Comparison of ENCODE assay signal across 8 mouse cellular contexts in genomic region chr4:137724212-137724611, GRCm38 (mm10). TPM values are rescaled to one million over a fixed set of nuclear protein-coding genes. Genes with fewer than 3 reads are reported as not detected.
DNase-seq lines count a peak whose midpoint lies in the region; TF ChIP-seq lines count a peak whose summit lies in the region.

No protein-coding gene starts in this region.

- peak overlapping the region; percentile 15 for H3K9ac ChIP-seq in ES-Bruce4 (ENCODE audit: low read depth, poor library complexity, severe bottlenecking)

- peak; percentile 72 for DNase-seq in gastrocnemius, adult 18-20 months (ENCODE audit: low spot score)
- DNase-seq in gastrocnemius, postnatal 10 days: no peak
- no peak for DNase-seq in heart, embryonic 10.5 days (ENCODE audit: low spot score)
- DNase-seq in limb, embryonic 10.5 days (ENCODE audit: low spot score): no peak
- peak in 1 of 2 experiments; percentile 52 for DNase-seq in spleen, adult 2 months (ENCODE audit: low read depth in 1 of 2, low spot score in 2 of 2)
- no peak for DNase-seq in thymus, postnatal 4 days
- DNase-seq in testis, postnatal 10 days (ENCODE audit: low spot score): no peak

- no peak for TF ChIP-seq CTCF in ES-Bruce4 (IDR thresholded peaks at IDR 0.05; ENCODE audit: low read depth, low read length)
- TF ChIP-seq CTCF in spleen, adult 2 months (IDR thresholded peaks at IDR 0.05; ENCODE audit: extremely low read depth, insufficient read depth, insufficient read length, insufficient replicate concordance): no peak

- no peaks in the 10 kb centered on the region for H3K27me3 ChIP-seq in ES-Bruce4 (ENCODE audit: control insufficient read depth, insufficient read depth, low read length, poor library complexity, severe bottlenecking)
- H3K27me3 ChIP-seq in heart, embryonic 10.5 days (ENCODE audit: insufficient read depth, poor library complexity, severe bottlenecking): peaks cover 100% of the 10 kb centered on the region
- peaks cover 82% of the 10 kb centered on the region for H3K27me3 ChIP-seq in limb, embryonic 10.5 days (ENCODE audit: low read depth, poor library complexity, severe bottlenecking)
- H3K27me3 ChIP-seq in spleen, adult 2 months (ENCODE audit: control insufficient read depth, insufficient read depth, low read length): peaks cover 1% of the 10 kb centered on the region; the same call in 1 of the 2 replicates

- no peak overlapping the region for H3K27ac ChIP-seq in ES-Bruce4 (ENCODE audit: insufficient read depth, low read length)
- H3K27ac ChIP-seq in heart, embryonic 10.5 days: peak overlapping the region; percentile 53
- H3K27ac ChIP-seq in limb, embryonic 10.5 days: peak overlapping the region; percentile 50
- H3K27ac ChIP-seq in spleen, adult 2 months (ENCODE audit: insufficient read depth, low read length): 0 out of 2 replicates have a peak overlapping the region, but pooled peaks have one; percentile 4

- WGBS in heart, embryonic 10.5 days: 43% methylated on average over 11 of the region's 11 CpGs
- 47% methylated on average over 11 of the region's 11 CpGs for WGBS in limb, embryonic 10.5 days
- WGBS in spleen, adult 2 months: 54% methylated on average over 11 of the region's 11 CpGs

- TF ChIP-seq POLR2A in ES-Bruce4 (IDR thresholded peaks at IDR 0.05; ENCODE audit: insufficient read depth, low read length): no peak
- TF ChIP-seq POLR2A in spleen, adult 2 months (IDR thresholded peaks at IDR 0.05; ENCODE audit: low read depth, low read length): no peak

- no peaks in the 10 kb centered on the region for H3K36me3 ChIP-seq in ES-Bruce4 (ENCODE audit: control insufficient read depth, insufficient read depth, low read length, poor library complexity, severe bottlenecking)
- no peaks in the 10 kb centered on the region for H3K36me3 ChIP-seq in heart, embryonic 10.5 days
- H3K36me3 ChIP-seq in limb, embryonic 10.5 days: no peaks in the 10 kb centered on the region
- H3K36me3 ChIP-seq in spleen, adult 2 months (ENCODE audit: control insufficient read depth, insufficient read depth, low read length): no peaks in the 10 kb centered on the region

- peak overlapping the region; percentile 33 for H3K4me3 ChIP-seq in ES-Bruce4 (ENCODE audit: low read depth, low read length)
- H3K4me3 ChIP-seq in heart, embryonic 10.5 days: peak overlapping the region; percentile 45
- peak overlapping the region; percentile 40 for H3K4me3 ChIP-seq in limb, embryonic 10.5 days
- peak overlapping the region; percentile 43; the same call in 1 of the 2 replicates for H3K4me3 ChIP-seq in spleen, adult 2 months (ENCODE audit: extremely low read depth, insufficient read depth, insufficient read length)

- H3K9me3 ChIP-seq in ES-Bruce4 (replicated peaks; ENCODE audit: control insufficient read depth, insufficient read depth, low read length, poor library complexity, severe bottlenecking): no peaks in the 10 kb centered on the region
- no peaks in the 10 kb centered on the region for H3K9me3 ChIP-seq in heart, embryonic 10.5 days
- H3K9me3 ChIP-seq in limb, embryonic 10.5 days (replicated peaks): no peaks in the 10 kb centered on the region

- TF ChIP-seq EP300 in ES-Bruce4 (IDR thresholded peaks at IDR 0.05; ENCODE audit: insufficient read depth, low read depth, low read length): no peak

- peaks cover 14% of the 10 kb centered on the region for H3K4me1 ChIP-seq in ES-Bruce4 (ENCODE audit: control insufficient read depth, insufficient read depth, low read length)
- peaks cover 57% of the 10 kb centered on the region for H3K4me1 ChIP-seq in heart, embryonic 10.5 days
- H3K4me1 ChIP-seq in limb, embryonic 10.5 days: peaks cover 62% of the 10 kb centered on the region
- H3K4me1 ChIP-seq in spleen, adult 2 months (ENCODE audit: control insufficient read depth, insufficient read depth, insufficient read length): no peaks in the 10 kb centered on the region; the same call in 1 of the 2 replicates

RNA-seq across cellular contexts. Expression of gene Rap1gap, which starts 59.7 kb away (rescaled TPM):
- total RNA-seq in gastrocnemius, adult 18-20 months (2021): 10 to 100 TPM in 1 of 2 experiments, 1 to 10 TPM in 1; 8.3 to 10.2 TPM
- total RNA-seq in gastrocnemius, postnatal 10 days (2021): 1 to 10 TPM; 5.3 to 5.6 TPM
- polyA plus RNA-seq in ES-Bruce4 (2011; ENCODE audit: insufficient read depth, insufficient read length, low read depth, missing spikeins): 8.9 and 9.5 TPM in 2 replicates
- 6.7 and 8.0 TPM in 2 replicates for polyA plus RNA-seq in heart, embryonic 10.5 days (2016; fragmentation: Nextera tagmentation; extraction: Ambion mirVana)
- polyA plus RNA-seq in limb, embryonic 10.5 days (2016; fragmentation: Nextera tagmentation; extraction: Ambion mirVana): 2.8 and 4.2 TPM in 2 replicates
- polyA plus RNA-seq in spleen, adult 2 months (2012; rRNA removed): 49.3 and 56.1 TPM in 2 replicates
